Mouse (Mus musculus): Measurements from ENCODE around the gene Vmn2r80.

GRCm38 (mm10) chr10:79106325-79107282 lies 42.0 kb upstream of the Vmn2r80 start:
- TF ChIP-seq CTCF (IDR thresholded peaks at IDR 0.05; ENCODE audit: low read depth), result no peak
- no peak for TF ChIP-seq EP300 (IDR thresholded peaks at IDR 0.05; ENCODE audit: low read depth)

All from liver, embryonic 14.5 days (tissue).